Mouse (Mus musculus): Measurements from ENCODE around the gene Arhgap10.
A peak's percentile ranks its signal among the peaks of the same experiment; 100 is the strongest.

Arhgap10 gene

DNA sequence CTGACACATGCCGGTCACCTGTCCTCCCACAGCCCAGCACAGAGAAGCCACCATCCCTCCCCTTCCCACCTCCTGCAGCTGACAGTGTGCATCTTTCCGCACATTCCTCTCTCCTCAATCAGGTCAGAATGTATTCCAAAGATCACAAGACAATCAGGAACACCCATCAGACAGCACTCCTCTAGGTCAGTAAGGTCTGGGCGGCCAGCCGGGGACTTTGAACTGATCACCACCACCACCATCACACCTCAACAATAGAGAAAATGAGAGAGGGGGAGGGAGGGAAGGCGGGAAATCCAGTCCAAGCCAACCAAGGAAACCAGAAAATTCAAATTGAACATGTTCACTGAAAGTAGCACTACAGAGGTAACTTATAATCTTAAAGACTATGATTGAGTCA, 66.7 kb downstream of the Arhgap10 start:
- no peak for DNase-seq (ENCODE audit: extremely low read depth, insufficient read length, low spot score)

DNA sequence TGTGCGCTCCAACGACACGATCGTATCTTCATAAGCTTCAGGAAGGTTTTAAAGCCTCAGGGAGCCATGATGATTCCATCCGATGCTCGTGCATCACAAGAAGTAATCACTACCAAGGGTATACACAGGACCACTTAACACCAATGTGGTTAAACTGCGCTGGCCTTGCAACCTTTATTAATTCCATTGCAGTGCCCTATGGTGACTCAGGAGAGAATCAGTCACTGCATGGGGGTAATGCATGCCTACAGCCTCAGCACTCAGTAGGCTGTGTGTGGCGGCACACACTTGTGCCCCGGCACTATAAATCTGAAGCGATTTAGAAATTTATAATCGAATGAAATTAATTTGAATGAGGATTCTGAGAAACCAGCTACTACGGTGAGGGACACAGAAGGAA, 71.5 kb downstream of the Arhgap10 start:
- no peak for DNase-seq (ENCODE audit: extremely low read depth, insufficient read length, low spot score)

DNA sequence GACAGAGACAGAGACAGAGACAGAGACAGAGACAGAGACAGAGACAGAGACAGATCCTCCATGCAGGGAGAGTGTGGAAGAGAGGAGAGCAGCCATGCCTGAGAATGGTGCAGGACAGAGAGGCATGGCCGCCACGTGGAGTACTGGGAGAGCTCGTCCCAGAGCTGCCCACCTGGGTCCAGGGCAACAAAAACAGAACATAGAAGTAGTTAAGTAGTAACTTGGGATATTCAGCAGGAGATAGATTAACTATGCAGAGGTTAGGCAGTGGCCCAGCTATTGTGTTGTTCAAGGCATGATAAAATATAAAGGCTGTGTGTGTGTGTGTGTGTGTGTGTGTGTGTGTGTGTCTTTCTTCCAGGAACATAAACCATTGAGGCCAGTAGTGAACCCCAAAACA, 72.1 kb downstream of the Arhgap10 start:
- DNase-seq (ENCODE audit: extremely low read depth, insufficient read length, low spot score): no peak

DNA sequence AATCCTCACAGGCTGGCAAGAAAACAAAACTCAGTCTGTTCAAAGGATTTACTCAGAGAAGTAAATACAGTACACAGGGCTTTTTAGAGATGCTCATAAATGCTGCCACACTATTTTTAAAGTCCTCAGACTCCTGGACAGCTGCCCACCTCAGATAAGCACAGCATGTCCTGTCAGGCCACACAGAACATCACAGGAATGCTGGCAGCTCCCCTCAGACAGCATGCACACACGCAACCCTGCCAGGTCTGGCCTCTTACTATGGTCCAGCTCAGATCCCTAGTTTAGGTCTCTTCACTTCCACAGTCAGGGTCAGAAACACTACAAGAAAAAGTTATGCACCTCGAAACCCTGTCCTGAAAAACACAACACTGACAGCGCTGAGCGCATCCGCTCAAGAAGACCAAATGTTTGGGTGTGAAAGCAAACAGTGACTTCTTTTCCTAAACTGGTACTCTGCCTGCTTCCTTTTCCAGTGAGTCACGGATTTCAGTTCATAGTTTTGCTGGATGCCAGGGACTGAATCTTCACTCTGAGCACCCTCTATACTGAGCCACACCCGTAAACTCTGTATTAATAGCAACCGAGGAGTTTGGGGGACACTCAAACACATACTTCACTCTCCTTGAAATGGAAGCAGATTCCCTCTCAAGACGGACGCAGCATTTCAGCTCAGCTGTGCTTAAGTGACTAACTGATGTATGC, 73.4 kb downstream of the Arhgap10 start:
- DNase-seq (ENCODE audit: extremely low read depth, insufficient read length, low spot score): peak; percentile 47

DNA sequence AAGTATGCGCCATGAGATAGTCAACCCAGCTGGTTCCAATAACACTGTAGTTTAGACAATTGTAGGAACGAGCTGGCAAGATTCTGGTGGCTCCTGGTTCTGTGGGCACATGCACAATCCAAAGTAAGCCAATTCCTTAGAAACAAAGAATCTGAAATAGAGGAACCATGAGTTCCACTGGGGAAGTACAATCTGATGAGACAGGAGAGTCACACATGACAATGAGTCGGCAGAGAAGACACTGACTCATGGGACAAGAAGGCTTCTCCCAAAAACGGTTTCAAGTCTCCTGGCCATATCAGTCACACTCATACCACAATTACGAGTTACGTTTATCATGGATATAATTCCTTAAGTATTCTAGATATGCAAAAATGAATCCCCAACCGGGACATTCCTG, 75.3 kb downstream of the Arhgap10 start:
- DNase-seq (ENCODE audit: extremely low read depth, insufficient read length, low spot score): peak; percentile 32

DNA sequence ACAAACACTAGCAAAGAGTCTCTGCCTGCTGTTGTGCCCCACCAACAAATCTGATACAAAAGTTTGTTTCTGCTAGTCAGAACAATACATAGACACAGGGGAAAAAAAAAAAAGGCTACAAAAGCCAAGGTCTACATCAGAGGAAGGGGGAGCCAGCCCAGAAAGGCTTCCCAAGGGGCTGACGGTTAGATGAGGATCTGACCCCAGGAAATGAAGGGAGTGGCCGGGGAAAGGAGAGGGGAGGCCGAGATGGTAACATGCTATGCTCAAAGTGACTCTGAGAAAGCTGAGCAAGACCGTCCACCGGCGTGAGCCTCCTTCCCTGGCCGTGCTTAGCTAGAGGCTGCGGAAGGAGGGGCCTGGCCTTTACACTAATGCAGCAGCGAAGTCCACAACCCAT, 76.8 kb downstream of the Arhgap10 start:
- no peak for DNase-seq (ENCODE audit: extremely low read depth, insufficient read length, low spot score)

DNA sequence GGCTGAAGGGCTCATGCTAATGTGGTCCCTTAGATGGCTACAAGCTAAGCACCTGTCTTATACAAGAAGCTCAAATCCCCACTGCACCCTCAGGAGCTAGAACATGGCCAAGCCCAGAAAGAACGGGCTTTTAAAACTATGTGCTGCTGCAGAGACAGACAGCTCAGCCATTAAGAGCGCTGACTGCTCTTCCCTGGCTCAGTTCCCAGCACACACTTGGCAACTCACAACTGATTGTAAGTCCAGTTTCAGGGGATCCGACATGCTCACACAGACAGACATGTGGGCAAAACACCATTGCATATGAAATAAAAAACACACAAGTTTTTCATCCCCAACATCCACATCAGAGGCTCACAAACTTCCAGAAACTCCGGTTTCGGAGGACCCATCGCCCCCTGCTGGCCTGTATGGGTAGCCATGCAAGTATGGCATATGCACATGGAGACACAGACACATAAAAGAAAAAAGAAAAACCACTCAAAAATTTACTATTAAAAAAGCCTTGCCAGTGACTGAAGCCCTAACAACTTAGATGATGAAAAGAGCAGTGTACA, 77.4 kb downstream of the Arhgap10 start:
- no peak for DNase-seq (ENCODE audit: extremely low read depth, insufficient read length, low spot score)

DNA sequence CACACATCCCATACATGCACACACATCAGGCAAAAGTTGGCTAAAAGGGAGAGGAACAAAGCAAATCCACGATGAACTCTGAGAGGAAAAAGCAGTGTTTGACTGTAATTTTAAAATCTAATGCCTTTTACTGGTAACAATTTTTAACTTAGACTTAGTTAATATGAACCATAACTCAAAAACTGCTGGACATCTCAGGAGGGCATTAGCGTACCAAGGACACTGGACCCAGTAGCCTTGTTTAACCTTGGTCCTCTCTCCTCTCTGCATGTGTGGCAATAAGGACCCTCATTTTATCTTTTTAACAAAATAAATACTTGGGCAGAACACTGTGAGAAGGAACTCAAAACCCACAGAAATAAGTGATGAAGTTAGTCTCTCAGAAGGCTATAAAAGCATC, 78.1 kb downstream of the Arhgap10 start:
- no peak for DNase-seq (ENCODE audit: extremely low read depth, insufficient read length, low spot score)

DNA sequence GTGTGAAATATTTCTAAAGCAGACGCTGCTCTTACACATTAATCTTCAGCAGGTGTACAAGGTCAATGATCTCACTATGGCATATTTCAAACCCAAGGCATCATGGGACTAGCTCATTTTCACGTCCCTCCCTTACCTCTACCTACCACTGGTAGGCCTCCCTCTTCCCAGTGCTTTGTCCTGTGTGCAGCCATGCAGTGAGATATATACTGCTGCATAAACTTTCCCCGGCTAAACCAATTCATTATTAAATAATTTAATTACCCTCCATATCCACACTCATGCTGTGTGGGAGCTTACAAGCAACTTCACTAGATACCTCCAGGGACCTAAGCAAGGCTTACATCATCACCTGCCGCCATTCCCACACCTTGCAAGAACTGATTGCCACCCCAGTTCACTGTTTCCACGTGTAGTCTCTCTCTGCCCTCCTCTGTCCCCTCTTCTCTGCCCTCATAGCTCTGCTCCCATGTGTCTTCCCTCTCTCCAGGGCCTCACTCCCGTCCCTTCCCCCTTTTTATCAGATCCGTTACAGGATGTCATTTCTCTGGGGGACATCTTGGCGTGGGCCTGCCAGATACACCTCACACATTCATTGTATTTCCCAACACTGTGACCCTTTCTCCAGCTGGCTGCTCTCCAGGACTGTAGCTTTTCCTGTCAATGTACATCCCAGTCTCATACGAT, 79.8 kb downstream of the Arhgap10 start:
- DNase-seq (ENCODE audit: extremely low read depth, insufficient read length, low spot score): no peak

DNA sequence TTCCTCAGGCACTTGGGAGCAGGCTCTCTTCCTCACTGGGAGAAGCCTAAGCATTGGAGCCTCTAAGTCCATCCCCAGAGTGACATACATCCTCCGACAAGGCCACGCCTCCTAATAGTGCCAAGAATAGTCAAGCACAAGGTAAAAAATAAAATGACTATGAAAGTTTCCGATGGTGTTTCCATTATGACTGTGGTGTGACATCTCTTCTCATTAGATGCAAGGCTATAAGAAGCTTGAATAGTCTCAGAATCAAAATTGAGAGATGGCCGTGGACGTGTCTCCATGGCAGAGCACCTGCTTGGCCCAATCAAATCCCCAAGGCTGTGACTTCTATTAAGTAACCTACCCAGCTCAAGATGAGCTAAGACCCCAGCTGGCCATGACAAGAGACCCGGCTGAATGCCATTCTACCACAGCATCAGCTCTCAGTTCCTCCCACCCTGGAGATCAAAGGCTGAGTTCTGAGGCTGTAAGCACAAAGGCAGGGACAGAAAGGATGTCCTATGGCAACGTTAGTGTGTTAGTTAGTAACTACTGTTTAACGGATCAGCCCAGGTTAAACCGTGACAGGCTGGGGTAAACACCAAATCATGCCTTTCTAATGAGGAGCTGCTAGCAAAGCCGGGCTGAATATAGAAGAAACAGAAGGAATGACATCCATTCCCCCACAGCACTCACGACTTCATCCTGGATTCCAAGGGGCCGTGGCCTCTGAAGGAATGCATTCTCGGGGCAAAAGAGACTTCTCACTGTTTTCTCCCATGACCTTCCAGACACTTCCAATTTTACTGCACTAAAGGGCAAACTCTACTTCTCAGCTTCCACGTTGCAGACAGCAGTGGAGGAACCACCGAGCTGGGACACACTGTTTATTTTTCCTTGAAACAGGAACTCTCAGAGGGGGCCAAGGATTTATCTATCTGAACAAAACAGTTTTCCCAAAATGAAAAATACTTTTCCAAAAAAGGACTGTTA, 81.5 kb downstream of the Arhgap10 start:
- DNase-seq (ENCODE audit: extremely low read depth, insufficient read length, low spot score): no peak

DNA sequence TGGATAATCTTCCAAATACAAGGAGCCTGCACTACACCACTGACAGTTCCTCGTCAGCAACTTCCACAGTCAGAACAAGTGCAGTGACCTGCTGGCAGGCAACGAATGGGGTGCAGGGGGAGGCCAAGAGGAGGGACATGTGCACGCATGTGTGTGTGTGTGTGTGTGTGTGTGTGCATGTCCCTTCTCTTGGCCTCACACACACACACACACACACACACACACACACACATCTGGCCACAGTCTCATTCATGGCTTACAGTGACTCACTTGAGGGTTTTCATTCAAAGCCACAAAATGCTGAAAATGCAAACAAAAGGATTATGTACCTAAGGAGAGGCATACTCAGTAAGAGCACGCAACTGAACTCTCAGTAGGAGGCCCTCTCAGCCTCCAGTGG, 84.5 kb downstream of the Arhgap10 start:
- DNase-seq (ENCODE audit: extremely low read depth, insufficient read length, low spot score): peak; percentile 83

DNA sequence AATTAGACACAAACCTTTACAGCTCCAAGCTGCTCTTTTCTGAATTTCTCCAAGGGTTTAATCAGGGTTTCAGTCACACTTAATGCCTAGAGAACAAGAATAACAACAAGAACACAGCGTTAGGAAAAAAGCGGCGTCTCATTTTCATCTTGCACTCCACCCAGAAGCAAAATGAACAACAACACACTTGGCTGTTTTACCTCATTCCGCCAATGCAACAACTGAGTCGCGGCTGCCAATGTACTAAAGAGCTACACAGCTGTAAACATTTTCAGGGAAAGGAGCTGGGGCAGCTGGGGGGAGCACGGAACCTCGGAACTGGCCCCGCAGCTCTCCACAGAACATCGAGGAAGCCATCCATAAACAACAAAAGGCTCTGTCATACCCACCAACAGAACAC, 85.0 kb downstream of the Arhgap10 start:
- DNase-seq (ENCODE audit: extremely low read depth, insufficient read length, low spot score): no peak

DNA sequence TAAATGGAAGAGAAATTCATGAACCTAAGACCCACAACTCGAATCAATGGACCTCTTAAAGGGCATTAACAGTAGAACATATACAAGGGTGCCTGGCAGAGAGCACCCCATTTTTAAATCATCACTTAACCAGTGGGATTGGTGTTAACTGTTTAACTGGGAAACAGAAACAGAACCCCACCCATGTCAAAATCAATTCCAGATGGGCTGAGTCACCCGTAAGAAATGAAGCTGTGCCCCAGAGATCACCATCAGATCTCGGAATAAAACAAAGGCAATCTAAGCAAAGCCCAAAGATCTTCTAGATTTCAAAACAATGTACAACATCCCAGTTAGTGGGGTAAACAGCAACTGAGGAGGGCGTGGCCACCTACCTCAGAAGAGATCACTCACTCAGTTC, 89.3 kb downstream of the Arhgap10 start:
- DNase-seq (ENCODE audit: extremely low read depth, insufficient read length, low spot score): no peak

DNA sequence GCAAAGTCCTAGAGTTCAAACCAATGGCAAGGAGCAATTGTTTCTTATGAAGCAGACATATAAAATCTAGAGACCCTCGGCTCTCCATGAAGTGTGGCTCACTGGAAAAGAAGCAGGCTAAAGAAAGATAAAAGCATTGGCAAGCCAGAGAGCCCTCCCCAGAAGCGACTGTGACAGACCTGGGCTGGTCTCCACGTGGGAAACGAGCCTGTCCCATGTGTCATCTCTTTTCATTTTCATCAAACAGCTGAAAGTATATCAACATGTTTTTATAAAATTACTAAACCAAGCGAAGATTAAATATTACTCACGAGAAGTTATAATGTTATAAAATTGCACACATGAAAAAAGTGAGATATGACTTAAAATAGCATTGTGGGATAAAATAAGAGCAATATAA, 89.7 kb downstream of the Arhgap10 start:
- DNase-seq (ENCODE audit: extremely low read depth, insufficient read length, low spot score): no peak

DNA sequence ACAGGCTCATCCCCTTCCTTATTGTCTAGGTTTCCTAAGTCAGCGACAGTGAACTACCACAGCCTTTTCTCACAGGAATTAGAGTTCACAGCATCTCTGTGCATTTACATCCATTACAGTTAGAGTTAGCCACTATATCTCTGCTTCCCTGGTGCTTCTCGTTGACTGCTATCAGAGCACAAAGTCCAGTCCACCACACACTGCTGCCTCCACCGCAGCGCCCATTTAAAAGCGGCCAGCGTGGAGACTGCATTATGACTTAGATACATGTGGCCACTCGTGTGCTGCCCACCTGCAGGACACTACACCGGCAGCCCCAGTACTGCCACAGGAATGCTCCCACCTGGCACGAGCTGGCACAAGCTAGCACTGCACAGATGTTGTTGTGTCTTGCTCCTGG, 90.3 kb downstream of the Arhgap10 start:
- DNase-seq (ENCODE audit: extremely low read depth, insufficient read length, low spot score): no peak

DNA sequence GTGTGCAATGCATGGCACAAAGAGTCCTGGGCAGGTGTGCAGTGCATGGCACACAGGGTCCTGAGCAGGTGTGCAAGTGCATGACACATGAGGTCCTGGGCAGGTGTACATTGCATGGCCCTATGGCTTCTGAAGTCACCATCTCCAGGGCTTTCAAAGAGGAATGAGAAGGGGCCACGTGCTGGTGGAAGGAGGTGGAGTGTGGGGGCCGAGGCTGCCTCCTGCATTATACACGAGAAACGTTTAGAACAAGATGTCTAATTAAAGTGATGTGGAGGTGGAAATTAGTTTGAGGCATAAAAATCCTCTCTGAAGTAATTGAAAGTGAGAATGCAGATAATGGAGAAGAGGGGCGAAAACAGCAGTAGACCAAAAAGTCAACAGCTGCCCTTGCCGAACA, 93.9 kb downstream of the Arhgap10 start:
- DNase-seq (ENCODE audit: extremely low read depth, insufficient read length, low spot score): no peak

DNA sequence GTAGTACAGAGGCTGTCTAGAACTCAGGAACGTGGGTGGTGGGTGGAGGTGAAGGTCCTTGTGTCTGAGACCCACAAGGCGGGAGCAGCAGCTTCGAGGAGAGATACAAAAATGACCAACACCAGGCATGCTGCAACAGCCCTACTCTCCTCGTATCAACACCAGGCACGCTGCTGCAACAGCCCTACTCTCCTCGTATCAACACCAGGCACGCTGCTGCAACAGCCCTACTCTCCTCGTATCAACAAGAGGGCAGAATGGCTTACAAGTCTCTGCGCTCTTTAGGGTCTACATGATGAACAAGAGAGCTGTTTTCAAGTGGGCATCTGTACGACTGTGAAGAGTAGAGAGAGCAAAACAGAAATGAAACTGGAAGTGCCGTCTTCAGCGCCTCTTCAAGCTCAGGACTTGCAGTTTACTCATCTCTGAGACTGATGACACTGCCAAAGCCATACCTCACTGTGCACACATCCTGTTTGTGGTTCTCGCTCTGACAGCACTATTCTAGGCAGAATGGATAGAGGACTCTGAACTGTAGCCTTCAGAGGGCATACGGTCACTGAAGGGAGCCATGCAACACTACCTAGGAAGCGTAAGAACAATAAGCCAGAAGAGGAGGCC, 95.0 kb downstream of the Arhgap10 start:
- no peak for DNase-seq (ENCODE audit: extremely low read depth, insufficient read length, low spot score)

DNA sequence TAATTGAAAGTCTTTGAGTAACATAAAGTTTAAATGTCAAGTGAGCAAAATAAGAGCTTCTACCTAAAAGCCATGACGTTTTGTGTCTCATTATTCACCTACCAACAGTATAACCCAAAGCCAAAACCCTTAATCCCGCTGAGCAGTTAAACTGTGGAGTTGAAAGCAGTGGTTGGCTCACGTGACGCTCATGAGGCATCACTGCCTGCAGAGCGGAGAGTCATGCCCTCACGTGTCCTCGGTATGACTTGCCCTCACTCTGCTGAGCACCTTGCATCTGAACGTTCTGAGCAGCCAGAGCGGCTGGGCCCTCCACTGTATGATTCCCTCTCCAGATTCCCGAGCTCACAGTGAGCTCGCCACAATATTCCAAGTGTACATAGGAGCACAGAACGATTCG, 96.2 kb downstream of the Arhgap10 start:
- no peak for DNase-seq (ENCODE audit: extremely low read depth, insufficient read length, low spot score)

DNA sequence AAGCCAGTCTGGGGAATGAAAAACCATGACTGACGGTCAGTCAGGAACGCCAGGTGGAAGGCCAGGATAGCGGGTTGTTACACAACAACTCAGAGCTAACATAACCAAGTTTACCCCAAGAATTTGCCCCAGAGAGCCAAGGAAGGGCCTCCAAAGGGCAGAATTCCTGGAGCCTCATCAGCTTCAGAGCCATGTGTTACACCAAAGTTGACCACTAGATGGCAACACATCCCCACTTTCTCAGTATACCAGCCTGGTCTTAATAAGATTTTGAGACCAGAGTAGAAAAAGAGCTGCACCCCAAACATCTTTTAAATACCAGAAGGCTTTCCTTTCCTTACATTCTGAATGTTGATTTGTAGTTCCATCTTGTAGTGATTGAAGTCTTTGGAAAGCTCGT, 98.0 kb downstream of the Arhgap10 start:
- DNase-seq (ENCODE audit: extremely low read depth, insufficient read length, low spot score): no peak

DNA sequence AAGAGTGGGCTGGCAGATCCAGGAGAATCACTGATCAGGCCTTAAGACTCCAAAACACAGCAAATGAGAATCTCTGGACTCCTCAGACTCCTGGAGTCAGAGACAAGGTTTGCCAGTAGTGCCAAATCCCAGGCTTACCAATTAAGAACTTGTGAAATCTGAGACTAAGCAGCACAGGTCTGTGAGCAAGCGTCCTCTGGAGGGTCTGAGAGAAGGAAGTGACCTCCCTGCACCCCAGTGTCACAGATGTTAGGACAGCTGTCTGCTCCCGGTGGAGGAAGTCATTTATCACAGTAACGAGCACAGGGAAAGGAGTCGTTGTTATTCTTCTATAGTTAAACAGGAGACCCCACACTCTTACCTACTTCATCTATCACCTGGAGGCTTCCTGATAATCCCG, 101.0 kb downstream of the Arhgap10 start:
- DNase-seq (ENCODE audit: extremely low read depth, insufficient read length, low spot score): no peak

DNA sequence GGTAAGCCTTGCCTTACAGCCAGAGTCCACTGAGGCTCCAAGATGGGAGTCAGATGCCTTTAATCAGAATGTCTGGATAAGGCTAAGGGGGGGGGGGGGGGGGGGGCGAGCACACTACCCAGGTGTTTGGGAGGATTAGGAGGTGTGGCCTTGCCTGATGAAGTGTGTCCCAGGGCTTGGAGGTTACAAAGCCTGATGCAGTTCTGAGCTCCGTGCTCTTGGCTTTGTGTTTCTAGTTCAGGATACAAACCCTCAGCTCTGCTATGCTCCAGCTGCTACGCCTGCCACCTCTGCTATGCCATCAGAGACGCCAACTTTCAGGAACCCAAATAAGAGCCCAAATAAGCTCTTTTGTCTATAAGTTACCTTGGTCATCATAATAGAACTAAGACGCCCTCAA, 101.7 kb downstream of the Arhgap10 start:
- no peak for DNase-seq (ENCODE audit: extremely low read depth, insufficient read length, low spot score)
